Mouse (Mus musculus) frontal cortex, adult (tissue): Measurements from ENCODE around the gene Olfr613.
"Not testable (repeated sequence)": the region's sequence is repeated elsewhere in the genome, so short reads cannot be mapped to it uniquely, and the experiment has no call there.

Experiments
- ATAC-seq: cut with Nextera tagmentation; 2 replicates; pipeline ENCODE4 v1.9.2; 2017; ENCODE audit warnings: mild to moderate bottlenecking, moderate library complexity, mixed read lengths; ENCODE audit not compliant: low TSS enrichment

Olfr613 gene

DNA sequence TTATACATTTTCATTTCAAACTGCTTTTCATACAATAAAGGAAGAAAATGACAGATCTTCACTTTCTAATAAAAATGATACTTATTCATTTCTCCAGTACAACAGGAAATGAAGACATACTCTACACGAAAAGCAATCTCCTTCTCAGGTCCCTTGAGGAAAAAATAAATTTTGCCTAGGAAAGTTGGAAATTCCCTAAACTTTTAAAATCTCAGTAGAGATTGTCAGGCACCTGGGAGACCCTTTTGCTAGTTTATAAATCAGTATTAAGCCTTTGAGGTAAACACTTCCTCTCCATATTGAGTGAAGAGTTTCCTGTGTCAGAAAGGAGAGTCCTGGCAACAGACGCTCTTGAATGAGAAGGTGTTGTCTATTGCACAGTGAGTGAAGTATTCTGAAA is at the start of gene Olfr613:
TSS of gene Olfr613 (plus strand) at position 301 of the 400 bp plus-strand sequence.
- no peak for ATAC-seq

DNA sequence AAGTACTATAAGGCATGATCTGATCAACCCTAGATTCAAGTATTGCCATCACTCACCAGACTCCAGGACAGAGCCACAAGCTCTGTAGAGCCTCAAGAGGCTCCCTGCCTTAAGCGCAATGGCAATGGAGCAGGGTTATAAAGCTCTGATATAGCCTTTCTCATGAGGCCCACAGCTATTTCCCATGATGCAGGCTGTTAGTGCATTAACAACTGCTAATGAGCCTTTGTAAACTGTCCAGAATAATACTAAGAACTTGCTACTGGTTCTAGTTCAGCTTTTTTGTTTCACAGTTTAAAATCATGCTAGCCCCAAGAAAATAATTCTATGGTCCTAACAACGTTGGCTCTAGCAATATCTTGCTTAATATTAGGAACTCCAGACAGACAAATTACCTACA is 35.9 kb upstream of the Olfr613 start, which contains the start of gene Olfr610:
TSS of gene Olfr610 (minus strand) at position 101 of the 400 bp plus-strand sequence.
- no peak for ATAC-seq

DNA sequence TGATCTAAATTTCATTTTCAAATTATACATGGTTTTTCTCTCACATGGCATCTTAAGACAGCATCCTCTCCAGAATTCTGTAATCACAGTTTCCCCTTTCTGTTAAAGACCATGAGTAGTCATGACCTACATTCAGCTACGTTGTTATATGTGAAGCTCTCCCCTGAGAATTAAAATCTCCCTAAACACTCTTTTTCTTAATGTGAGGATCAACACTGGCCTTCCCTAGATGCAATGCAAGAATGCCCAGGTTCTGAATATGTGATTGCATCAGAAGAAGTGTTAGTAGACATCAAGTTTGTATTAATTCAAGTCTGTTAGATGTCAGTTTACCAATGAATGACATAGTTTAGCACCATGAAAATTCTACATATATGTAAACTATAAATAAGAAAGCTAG is 27.1 kb upstream of the Olfr613 start, which contains the start of gene Olfr611:
TSS of gene Olfr611 (minus strand) at position 101 of the 400 bp plus-strand sequence.
- ATAC-seq: not testable (repeated sequence)

DNA sequence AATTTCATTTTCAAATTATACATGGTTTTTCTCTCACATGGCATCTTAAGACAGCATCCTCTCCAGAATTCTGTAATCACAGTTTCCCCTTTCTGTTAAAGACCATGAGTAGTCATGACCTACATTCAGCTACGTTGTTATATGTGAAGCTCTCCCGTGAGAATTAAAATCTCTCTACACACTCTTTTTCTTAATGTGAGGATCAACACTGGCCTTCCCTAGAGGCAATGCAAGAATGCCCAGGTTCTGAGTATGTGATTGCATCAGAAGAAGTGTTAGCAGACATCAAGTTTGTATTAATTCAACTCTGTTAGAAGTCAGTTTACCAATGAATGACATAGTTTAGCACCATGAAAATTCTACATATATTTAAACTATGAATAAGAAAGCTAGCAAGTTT is 5.3 kb upstream of the Olfr613 start, which contains the start of gene Olfr612:
TSS of gene Olfr612 (minus strand) at position 101 of the 400 bp plus-strand sequence.
- ATAC-seq: not testable (repeated sequence)

DNA sequence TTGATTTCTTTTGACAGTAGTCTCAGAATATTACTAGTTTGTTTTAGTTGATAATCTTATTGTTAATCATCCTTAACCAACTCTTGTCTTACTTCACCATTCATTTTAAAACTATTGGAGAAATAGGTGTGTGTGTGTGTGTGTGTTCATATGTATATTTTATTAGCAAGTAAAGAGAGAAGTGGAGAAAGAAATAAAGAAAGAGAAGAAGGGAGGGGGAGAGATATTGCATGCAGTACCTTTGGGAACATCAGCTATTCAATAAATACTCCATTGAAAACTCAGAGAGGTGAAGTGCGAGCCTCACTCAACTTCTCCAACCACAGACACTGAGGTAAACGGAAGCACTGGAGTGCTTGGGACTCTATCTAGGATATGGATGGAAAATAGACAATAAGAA is 7.9 kb downstream of the Olfr613 start, which contains the start of gene Olfr615:
TSS of gene Olfr615 (plus strand) at position 301 of the 400 bp plus-strand sequence.
- no peak for ATAC-seq

DNA sequence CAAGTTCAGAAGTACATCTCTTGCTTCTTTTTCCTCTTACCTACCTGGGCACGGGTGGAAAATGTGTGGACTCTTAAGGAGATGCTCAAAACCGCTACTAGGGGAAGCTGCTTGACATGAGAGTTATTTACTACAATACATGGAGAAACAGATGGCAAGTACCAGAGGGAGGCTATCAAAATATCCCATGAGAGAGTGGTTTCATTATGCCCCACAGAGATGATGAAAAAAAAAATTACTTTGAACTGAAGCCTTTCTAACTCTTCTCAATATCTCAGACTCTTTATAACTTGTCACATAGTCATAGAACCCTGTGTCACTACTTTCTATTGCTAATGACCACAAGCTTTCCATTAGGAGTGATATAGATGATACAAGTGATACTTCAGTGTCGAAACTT is 21.2 kb downstream of the Olfr613 start, which contains the start of gene Olfr616:
TSS of gene Olfr616 (minus strand) at position 101 of the 400 bp plus-strand sequence.
- no peak for ATAC-seq

DNA sequence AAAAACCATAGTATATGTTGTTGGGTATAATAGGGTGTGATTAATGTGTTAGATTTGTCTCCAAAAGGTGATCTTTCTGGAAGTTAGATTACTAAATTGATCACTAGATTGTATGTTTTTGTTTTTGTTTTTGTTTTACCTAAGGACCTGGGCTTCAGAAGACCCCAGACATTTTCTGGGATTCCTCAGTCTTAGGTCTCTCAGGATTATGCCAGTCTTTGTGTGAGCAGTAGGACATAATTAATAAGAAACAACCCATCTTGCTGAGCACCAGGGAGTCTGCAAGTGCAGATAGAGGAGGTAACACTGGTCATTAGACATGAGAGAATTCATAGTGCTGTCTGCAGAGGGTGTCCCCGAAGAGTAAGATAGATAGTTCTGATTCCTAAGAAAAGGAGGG is 24.9 kb downstream of the Olfr613 start, which contains the start of gene Olfr617:
TSS of gene Olfr617 (plus strand) at position 301 of the 400 bp plus-strand sequence.
- no peak for ATAC-seq

DNA sequence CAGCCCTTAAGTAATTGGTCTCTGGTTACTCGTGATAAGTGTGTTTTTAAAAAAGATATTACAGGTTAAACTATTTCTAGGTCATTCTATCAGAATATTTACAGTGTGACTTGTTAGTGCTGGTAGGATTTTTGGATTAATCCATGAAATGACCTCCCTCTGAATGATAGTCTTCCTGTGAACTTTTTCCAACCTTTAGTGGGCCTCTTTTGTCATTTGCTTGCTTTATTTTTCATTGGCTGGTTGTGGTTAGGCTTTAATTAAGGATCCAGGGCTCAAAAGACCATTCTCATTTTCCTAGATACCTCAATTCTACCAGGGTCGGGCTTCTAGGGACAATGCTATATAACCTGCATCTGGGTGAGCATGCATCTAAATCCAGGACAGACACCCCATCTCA is 41.9 kb downstream of the Olfr613 start, which contains the start of gene Olfr618:
TSS of gene Olfr618 (plus strand) at position 301 of the 400 bp plus-strand sequence.
- ATAC-seq: no peak

DNA sequence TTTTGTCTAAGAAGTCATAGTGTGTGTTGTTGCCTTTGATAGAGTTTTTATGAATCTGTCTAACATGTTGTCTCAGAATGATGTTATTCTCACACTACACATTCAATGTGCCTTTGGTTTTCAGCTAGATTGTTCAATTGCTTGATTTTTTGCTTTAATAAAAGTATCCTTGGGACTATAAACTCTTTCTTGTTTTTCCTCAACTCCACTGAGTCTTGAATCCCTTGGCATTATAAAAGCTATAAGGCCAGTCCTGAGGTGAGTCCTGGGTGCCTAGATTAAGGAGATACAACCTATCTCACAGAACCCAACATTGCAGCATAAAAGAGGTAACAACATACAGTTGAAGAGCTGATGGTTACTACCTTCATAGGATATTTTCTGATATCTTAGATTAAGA is 52.4 kb downstream of the Olfr613 start, which contains the start of gene Olfr619:
TSS of gene Olfr619 (plus strand) at position 301 of the 400 bp plus-strand sequence.
- ATAC-seq: no peak
